Mouse (Mus musculus) lung, adult 18-20 months (tissue): Measurements from ENCODE around the gene Cox5a.
A peak's percentile ranks its signal among the peaks of the same experiment; 100 is the strongest.

Source experiments
- DNase-seq, 2 experiments: peaks; one replicate each; pipeline ENCODE4 v3.0.0; 2022; ENCODE audit warnings: mixed read lengths in 2 of 2

The Cox5a gene

GRCm38 (mm10) chr9:57526435-57526834 lies 5.4 kb downstream of the Cox5a start:
- DNase-seq, result no peak

GRCm38 (mm10) chr9:57531946-57532345 lies 10.9 kb downstream of the Cox5a start:
- DNase-seq, result no peak

- no peak for DNase-seq
These were observed 15.3 kb downstream of the Cox5a start for GRCm38 (mm10) chr9:57536362-57536761.

GRCm38 (mm10) chr9:57537044-57537727 lies 16.1 kb downstream of the Cox5a start, which contains the start of gene Fam219b:
Gene Fam219b (plus strand): TSS chr9:57537528.
- DNase-seq, result peak; percentile 90 to 93

- DNase-seq, result peak in 1 of 2 experiments; percentile 18
These were observed 16.7 kb downstream of the Cox5a start for GRCm38 (mm10) chr9:57537728-57538181.

GRCm38 (mm10) chr9:57539550-57539949 lies 18.5 kb downstream of the Cox5a start:
- DNase-seq, result no peak

GRCm38 (mm10) chr9:57541312-57541711 lies 20.2 kb downstream of the Cox5a start:
- DNase-seq, result peak in 1 of 2 experiments; percentile 45

GRCm38 (mm10) chr9:57543951-57544350 lies 22.9 kb downstream of the Cox5a start:
- DNase-seq, result no peak

GRCm38 (mm10) chr9:57547287-57547686 lies 26.2 kb downstream of the Cox5a start:
- DNase-seq, result peak; percentile 42 to 43

- no peak for DNase-seq
These were observed 26.8 kb downstream of the Cox5a start for GRCm38 (mm10) chr9:57547869-57548268.

- DNase-seq, result no peak
These were observed 28.1 kb downstream of the Cox5a start for GRCm38 (mm10) chr9:57549186-57549585.

- DNase-seq, result peak; percentile 40 to 54
These were observed 29.2 kb downstream of the Cox5a start for GRCm38 (mm10) chr9:57550126-57550862.

- peak; percentile 67 to 71 for DNase-seq
These were observed 31.2 kb downstream of the Cox5a start, which contains the start of gene Mpi for GRCm38 (mm10) chr9:57552139-57552887. Gene Mpi (minus strand): TSS chr9:57552763.

- DNase-seq, result no peak
These were observed 32.0 kb downstream of the Cox5a start for GRCm38 (mm10) chr9:57553119-57553518.

- no peak for DNase-seq
These were observed 33.7 kb downstream of the Cox5a start for GRCm38 (mm10) chr9:57554753-57555152.

- no peak for DNase-seq
These were observed 36.1 kb downstream of the Cox5a start for GRCm38 (mm10) chr9:57557215-57557614.

- DNase-seq, result no peak
These were observed 37.6 kb downstream of the Cox5a start for GRCm38 (mm10) chr9:57558625-57559024.

- no peak for DNase-seq
These were observed 38.5 kb downstream of the Cox5a start for GRCm38 (mm10) chr9:57559568-57559967.

- DNase-seq, result no peak
These were observed 39.2 kb downstream of the Cox5a start for GRCm38 (mm10) chr9:57560263-57560662.

GRCm38 (mm10) chr9:57560861-57561710 lies 40.0 kb downstream of the Cox5a start, which contains the start of gene Scamp2:
Gene Scamp2 (plus strand): TSS chr9:57560943.
- DNase-seq, result peak; percentile 94 to 95

- peak in 1 of 2 experiments; percentile 23 for DNase-seq
These were observed 40.6 kb downstream of the Cox5a start for GRCm38 (mm10) chr9:57561711-57562099.

GRCm38 (mm10) chr9:57562896-57563372 lies 41.9 kb downstream of the Cox5a start:
- peak; percentile 48 to 68 for DNase-seq
